Mouse (Mus musculus) brain, embryonic 18.5 days (tissue): ENCODE measurements at regions not wholly inside any gene's neighbourhood (a gene's known extent, or its start where the extent isn't known, plus 50 kb on each side); places are given as distances from the start of the nearest gene placed in this dataset.

Experiments used
- DNase-seq: peaks from one replicate; pipeline ENCODE4 v3.0.0-alpha.2; 2012; ENCODE audit warnings: low read depth, low spot score

DNA sequence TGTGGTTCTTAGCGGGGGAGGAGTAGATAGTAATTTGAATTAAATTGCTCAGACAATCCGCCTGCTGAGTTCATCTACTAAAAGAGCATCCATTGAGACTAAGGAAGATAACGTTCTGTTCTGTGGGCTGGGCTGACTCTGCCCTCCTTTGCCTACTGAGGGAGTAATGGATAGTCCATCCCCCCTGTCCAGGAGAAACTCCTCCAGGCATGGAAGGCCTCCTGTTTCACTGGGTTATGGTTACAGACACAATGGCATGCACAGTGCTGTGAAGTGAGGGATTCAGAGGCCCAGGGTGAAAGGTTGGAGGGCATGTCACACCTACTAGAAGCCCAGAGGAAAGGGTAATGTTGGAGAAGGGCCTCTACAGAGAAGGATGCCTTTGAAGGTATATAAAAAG lies 287.2 kb upstream of the Xrcc4 start:
- DNase-seq, result no peak

DNA sequence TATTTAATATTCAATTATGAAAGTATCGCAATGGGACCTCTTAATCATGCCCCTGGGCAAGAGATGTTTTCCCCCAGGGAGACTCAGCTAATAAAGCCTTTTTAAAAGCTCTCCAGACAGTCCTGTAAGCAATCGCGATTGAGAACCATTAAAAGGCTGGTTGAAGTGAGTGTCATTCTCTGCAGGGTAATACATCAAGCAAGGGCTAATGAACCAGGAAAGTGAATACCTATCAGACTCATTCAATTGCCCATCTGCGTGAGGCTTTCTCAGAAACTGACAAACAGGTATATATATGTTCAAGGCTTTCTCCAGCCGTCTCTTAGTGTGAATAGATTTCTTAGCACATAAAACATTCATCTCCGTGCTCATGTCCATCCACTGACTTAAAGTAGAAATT lies 286.8 kb upstream of the Xrcc4 start:
- DNase-seq, result no peak

DNA sequence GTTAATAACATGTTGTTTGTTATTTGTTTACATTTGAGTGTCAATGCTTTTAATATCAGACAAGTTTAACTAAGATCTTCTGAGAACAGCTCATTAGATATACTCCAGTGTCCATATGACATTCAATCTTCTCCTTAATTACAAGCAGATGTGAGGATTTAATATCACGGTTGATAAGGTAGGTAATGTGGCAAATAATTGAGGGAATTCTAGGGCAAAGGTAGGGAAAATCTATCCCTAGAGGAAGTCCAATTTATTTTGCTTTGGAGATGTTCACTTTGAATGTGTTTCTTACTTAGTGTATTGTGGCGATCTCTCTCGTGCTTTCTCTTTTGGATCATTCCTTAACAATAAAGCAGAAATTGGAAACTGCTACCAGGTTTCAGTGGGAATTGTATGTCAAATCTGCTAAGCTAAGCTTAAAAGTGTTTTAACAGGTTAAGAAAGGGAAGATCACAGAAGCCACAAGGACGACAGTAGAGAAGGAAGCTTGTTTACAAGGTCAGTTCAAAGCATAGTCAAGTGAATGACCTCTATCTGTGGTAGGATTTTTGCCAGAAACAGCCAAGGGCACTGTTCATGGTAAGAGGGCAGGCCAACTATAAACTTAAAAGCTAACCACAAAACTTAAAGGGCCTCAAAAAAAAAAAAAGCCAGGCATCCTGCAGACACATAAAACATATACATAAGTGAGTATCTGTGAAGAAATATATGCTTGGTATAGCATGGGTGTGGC lies 282.2 kb upstream of the Xrcc4 start:
- no peak for DNase-seq

DNA sequence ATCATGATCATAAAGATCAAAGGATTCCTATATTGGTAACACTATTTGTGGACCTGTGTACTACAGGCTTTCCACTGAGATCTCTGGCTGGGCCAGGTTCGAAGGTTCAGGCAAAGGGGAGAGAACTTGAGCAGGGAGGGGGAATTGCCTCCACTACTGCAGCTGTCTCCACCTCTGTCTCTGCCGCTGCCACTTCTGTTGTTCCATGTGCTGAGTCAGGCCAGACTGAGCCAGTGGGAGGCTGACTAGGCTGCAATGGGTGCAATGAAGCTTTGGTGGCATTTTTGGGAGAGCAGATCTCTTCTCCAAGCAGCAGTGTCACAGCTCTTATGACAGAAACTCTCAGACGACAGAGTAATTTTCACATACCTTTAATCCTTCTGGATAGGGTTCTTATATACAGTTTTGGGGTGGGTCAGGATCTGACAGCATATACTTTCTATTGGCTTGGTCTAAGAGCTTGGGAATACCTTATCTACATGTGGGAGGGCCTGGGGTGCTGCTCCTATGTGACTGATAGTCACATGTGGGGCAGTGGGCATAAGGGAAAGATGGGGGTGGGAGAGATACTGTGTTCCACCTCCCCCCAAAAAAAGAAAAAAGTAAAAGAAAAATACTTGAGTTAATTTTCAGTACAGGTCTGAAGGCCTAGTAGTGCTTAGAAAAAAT lies 281.5 kb upstream of the Xrcc4 start:
- no peak for DNase-seq

DNA sequence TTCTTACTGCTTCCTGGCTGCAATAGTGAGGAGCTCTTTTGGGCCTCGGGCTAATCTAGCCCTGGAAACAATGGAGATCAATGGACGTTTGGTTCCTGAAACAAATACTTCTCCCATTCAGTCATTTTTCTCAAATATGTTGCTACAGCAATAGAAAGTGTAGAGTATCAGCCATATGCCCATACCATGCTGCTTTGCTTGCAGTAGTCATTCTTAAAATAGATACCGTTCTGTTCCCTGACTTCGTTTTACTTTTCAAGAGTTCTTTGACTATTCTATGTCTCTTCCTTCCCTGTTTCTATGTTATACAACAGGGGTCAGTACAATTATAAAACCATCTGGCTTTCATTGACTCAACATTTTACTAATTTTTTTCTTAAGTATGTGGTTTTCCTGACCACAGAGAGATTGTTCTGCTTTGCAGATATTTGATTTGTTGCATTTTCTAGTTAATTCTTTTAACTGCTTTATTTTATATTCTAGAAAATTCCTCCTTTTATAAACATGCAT lies 275.2 kb upstream of the Xrcc4 start:
- DNase-seq, result no peak

DNA sequence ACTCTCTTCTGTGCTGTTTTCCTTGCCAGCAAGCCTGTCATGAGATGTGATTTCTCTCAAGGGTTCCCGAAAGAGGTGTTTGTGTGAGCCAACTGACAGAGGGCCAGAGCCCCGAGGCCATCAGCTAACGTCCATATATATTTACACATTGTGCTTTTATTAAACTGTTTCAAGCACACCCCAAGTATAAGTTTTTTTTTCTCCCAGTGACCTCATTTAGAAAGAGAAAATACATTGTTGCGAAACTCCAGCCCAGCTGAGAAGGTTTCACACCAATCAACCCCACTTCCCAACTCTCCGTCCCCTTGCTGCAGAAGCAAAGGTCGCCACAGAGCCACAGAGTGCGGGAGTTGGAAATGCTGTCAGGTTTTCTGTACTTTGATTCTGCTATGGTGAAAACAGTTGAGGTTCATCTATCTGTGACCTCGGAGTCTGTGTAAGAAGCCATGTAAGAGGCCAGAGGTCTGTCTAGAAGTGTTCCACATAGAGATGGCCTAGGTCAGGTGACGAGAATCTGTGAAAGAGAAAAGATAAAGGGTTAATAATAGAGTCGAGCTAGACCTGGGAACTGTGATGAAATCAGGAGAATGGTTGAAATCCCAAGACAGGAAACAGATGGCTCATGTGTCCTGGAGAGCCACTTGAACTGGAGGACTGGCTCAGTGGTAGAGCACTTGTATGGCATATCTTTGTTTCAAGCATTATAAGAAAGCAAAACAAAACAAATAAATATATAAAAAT lies 270.6 kb upstream of the Xrcc4 start:
- DNase-seq, result no peak

DNA sequence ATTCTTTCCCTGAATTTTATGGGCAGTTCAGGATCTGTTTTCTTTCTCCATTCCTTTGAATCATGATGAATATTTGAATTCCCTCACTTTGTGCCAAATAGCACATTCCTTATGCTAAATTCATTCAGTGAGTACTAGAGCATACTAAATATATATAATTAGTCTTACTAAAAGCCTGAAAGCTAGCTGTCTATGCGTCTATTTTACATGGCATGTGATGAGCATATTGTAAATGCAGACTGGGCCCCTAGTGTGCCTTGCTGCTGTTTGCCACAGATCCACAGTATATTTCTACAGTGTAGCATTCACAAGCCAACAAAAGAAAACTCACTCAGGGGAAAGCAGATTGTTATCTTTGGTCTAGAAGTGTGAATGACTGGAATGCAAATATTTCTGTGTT lies 268.7 kb upstream of the Xrcc4 start:
- DNase-seq, result peak; percentile 50

DNA sequence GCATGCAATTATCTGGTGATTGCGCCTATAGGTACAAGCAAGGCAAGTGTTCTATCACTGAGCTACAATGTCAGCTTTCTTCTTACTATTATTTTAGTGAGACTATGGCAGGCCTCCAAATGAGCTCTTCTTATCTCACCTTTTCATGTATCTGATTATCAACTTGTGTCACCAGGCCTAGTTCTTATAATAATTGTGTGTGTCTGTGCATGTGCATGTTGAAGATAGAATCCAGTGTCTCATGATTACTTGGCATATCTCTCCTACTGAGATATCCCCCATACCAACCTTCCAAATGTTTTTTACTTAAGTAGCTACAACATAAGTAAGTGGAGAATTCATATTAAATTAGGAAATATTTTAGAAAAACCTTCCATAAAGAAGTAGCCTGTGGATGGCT lies 266.2 kb upstream of the Xrcc4 start:
- no peak for DNase-seq

DNA sequence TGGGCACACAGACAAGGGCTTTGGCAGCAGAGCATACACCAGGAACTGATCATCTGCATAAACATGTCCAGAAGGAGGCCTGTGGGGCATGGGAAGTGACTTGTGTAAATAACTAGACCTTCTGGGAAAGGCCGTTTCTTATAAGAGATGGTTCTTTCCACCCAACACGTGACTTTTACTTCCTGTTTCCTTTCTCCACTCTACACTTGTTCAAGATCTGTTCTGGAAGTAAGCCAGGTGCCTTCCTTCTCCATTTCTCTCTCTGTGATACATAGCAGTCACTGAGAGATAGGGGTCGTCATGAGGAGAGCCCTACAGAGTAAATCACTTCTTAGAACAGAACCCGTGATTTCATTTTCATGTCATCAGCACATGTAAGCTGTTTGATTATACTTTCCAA lies 253.4 kb upstream of the Xrcc4 start:
- DNase-seq, result no peak

DNA sequence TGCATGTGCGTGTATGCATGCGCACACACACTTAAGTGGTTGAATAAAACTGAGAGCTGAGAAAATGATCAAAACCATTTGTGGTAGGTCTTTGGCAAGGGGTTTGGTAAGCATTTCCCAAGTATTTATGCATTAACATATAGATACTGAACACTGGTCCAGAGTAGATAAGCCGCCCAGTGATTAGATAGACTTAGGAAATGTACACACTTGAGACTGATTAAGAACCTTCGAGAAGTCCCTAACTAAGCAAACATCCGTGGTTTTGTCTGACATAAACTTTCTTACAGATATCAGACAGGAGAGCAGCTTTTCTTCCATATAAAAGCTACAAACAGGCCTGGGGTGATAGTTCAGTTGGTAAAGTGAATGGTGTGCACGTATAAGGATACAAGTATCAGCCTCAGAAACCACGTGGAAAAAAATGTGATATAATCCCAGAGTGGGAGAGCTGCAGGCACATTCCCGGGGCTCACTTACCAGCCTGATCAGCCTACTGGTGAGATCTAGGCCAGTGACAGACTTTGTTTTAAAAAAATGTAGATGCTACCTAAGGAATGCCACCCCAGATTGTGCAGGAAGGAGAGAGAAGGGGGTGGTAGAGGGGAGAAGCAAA lies 252.3 kb upstream of the Xrcc4 start:
- DNase-seq, result no peak

DNA sequence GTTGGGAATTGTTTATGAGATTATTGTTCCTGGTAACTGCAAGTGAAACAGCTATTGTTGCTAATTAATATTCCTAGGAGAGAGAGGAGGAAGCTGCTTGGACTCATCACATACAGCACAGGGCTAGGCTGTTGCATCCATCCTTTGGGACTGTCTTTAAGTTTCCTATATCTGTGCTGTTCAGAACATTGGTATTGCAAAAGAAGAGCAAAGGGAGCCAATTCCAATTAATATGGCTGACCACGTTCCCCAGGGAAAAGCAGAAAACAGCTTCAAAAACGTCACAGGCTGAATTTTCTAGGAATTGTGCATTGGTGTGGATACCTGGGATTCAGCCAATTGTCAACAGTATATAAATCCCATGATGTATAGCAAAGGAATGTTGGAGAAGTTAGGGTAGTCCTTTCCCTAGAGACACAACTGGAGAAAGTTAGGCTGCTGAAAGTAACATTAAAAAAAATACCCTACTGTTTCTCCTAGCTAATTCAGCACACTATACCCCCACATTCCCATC lies 251.3 kb upstream of the Xrcc4 start:
- no peak for DNase-seq

DNA sequence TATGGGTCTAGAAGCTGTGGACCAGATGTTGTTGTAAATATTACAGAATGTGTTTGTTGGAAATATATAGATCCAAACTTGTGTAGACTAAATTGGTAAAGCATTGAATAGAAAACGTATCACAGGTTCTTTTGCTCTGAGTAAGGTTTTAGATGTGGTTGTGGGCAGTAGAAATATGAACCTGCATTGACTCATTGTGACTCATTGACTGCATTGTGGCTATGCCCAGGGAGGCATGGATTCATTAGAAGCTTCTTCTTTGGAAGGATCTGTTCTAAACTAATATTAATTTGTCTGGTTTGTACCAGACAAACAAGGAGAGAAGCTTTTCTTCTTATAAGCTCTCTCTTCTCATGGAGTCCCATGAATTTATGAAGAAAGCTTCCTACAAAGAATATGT lies 248.2 kb upstream of the Xrcc4 start:
- DNase-seq, result no peak

DNA sequence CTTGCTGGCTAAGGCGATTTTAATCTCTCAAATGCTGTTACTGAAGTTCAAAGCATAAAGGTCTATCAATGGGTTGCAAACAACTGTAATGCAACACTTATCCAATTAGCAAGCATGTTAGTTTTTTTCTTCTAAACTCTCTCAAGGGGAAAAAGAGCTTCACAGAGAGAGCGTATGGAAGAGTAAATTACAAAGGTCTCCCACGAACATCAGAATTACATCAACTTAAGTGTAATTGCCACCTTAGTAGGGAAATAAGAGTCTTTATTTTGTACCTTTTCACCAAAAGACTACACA lies 246.3 kb upstream of the Xrcc4 start:
- no peak for DNase-seq

DNA sequence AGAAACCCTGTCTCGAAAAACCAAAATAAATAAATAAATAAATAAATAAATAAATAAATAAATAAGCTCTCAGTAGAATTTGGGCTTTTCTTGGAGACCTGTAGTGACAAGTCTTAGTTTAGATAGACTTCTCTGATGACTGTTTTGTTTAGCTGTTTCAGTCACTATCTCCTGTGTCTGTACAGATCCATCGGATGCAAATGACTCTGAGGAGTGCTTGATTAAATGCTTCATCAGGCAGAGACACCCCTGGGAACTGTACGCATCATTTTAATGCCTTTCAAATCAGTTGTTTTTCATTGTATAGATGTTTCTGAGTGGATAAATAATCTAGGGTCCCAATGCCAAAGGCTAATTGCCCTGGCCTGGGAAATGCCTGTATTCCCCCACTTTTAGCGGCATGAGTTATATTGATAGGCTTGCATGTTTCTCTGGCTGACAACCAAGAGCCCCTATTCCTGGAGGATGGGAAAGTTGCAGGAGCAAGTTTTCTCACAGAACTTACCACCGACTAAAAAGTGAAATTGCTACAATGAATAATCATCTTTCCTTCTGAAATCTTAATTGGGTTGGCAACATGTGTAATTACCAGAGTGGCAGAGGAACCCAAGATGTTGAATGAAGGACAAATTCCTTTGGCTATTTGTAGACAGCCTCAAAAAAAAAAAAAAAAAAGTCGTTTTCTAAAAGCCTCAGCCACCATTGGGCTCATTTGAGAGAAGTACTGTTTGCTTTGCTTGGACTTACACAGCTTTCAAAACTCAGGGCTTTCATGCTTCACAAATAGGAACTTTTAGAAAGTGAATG lies 245.7 kb upstream of the Xrcc4 start:
- no peak for DNase-seq

DNA sequence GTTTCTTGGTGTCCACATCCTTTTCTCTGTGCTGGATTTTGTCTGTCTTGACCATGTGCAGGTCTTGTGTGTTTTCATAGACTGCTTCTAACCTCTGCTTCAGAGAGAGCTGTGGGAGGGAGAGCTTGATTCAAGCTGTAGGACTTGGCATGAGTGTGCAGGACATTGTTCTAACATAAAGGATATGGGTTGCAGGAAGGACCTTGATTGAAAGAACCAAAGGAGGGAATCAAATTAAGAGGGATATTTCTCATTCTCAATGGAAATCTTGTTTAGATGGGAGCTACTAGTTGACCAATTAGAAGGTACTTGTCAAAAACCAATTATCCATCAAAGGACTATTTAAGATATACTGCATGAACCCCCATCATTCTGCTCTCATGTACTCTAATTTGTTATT lies 244.9 kb upstream of the Xrcc4 start:
- no peak for DNase-seq

DNA sequence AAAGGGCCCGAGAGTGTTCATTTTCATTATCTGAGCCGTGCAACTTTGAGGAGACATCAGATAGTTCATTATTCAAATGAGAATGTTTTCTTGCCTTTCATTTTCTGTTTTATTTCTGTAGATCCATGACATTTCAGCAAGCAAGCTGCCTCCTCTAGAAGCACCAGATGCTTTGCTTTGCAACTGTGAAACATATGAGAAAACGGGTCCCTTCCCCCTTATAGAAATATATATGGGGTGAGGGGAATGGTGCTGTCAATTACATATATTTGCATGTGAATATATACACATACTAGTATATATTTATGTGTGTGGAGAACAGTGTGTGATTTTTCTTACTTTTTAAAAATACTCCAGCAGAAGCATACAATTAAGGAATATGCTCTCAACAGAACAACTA lies 235.8 kb upstream of the Xrcc4 start:
- peak; percentile 57 for DNase-seq

DNA sequence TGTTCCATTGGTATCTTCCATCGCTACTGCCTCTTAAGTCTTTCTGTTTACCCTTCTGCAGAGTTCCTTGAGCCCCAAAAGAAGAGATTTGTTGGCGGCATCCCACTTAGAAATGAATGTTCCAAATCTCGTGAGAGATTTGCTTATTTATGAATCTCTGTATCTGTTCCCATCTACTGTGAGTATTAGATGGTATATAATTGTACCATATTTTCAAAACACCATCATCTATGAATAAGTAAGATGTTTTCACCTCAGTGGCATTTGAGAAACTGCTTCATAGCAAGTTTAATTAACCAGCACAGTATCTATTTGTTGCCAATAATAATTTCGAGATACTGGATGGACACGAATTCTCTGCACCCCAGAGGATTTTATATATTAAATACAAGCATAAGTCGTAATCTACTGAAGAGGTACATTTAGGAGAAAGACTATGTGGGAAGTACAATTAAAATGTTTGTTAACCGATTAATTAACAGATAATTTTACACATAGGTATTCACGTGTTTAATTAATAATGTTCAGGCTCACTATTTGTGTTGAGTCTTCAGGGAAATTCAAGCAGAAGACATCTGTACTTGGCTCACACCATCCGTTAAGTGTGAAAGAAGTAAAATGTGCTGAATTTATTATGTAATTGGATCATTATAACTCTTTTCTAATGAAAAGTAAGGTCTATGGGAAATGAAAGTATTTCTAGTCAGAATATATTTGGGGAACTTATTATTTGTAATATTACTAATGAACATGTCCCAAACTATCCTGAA lies 224.0 kb upstream of the Xrcc4 start:
- no peak for DNase-seq

DNA sequence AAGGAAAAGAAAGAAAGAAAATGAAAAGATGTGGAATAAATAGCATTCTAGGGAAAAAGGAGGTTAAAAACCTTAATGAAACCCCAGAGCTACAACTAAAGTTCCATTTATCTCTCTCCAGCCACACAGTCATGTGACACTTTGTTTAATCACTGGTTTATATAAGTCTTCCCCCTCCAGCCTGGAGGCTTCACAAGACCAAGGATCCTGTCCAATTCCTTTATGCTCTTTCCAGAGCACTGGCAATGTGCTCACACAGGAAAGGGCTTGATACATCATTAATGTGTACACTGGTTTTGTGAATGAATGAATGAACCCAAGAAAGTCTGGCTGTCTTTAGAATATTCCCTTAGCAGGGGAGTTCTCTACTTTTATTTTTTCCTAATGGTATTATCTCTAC lies 221.1 kb upstream of the Xrcc4 start:
- no peak for DNase-seq

DNA sequence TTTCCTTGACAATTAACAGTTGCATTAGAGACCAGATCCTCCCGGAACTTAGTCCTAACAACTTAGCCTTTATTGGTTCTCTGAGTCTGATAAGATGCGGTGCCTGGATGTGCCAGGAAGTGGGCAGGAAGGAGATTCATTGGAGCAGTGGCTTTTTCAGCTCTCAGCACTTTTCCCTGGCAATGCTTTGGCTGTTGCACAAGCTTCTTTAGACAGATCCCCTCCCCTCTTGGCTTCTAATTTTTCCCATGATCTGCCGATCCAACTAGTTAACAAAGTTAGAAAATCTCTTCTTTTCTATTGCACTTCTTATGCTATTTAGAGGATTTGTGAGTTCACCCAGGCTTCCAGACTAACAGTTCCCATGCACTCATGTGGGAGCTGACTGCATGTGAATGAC lies 211.1 kb upstream of the Xrcc4 start:
- DNase-seq, result no peak

DNA sequence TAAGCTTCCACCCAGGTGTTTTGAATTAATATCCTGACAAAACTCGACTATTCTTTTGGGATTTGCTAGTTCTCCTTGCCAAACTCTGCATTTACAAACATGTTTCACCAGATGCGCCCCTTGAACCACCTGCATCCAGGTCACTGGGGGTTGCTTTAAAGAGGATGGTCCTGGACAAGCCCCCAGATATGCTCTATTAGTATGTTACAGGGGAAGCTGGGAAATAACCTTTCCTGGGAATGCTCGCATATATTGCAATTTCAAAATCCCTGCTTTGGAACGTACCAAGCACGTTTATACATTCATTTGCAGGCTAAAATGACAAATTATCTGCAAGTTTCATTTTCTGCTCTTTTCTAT lies 205.2 kb upstream of the Xrcc4 start:
- DNase-seq, result no peak
